Mouse (Mus musculus): ENCODE results near the gene Zfp213. TPM values are rescaled to one million over a fixed set of nuclear protein-coding genes. Genes with fewer than 3 reads are reported as not detected.
"Not testable (repeated sequence)": the region's sequence is repeated elsewhere in the genome, so short reads cannot be mapped to it uniquely, and the experiment has no call there.

The Zfp213 gene
- polyA plus RNA-seq, 1 experiment from 2014 or later = 19.9 TPM

GRCm38 (mm10) chr17:23600641-23601622 is 36.9 kb upstream of the Zfp213 start, which contains the start of gene Zscan10:
Gene Zscan10, plus strand, starts transcription at chr17:23600856.
- Histone ChIP-seq H3K4me3 (ENCODE audit: low read depth, low read length) (no peak within 1 kb of the TSS), H3K4me1 (ENCODE audit: control insufficient read depth, insufficient read depth, low read length) (0 out of 2 replicates have a peak, but pooled peaks cover 5% of the 10 kb centered on the region), H3K9me3 (ENCODE audit: control insufficient read depth, low read length) (no peaks in the 10 kb centered on the region), H3K9ac (ENCODE audit: low read length) (no peak within 1 kb of the TSS; the same call in 1 of the 2 replicates), H3K4me2 (peak within 1 kb of the TSS; percentile 74), H3K27me3 (ENCODE audit: control insufficient read depth, insufficient read depth, low read length) (no peaks in the 10 kb centered on the region), H3K36me3 (ENCODE audit: control insufficient read depth, insufficient read depth, low read length) (no peaks in the 10 kb centered on the region), H3K27ac (ENCODE audit: low read depth, low read length) (no peak within 1 kb of the TSS)
- WGBS = 23% methylated on average over 15 of the region's 15 CpGs
- ATAC-seq (ENCODE audit: low FRiP score) (no peak), DNase-seq (ENCODE audit: low spot score, missing footprints) (peak; percentile 86)

GRCm38 (mm10) chr17:23599605-23600063 is 35.6 kb upstream of the Zfp213 start:
- Histone ChIP-seq H3K9ac (ENCODE audit: low read length) (peak overlapping the region; percentile 67), H3K27ac (ENCODE audit: low read depth, low read length) (peak overlapping the region; percentile 20; the same call in 1 of the 2 replicates), H3K4me3 (ENCODE audit: low read depth, low read length) (peak overlapping the region; percentile 27), H3K27me3 (ENCODE audit: control insufficient read depth, insufficient read depth, low read length) (no peaks in the 10 kb centered on the region), H3K9me3 (ENCODE audit: control insufficient read depth, low read length) (no peaks in the 10 kb centered on the region), H3K4me1 (ENCODE audit: control insufficient read depth, insufficient read depth, low read length) (0 out of 2 replicates have a peak, but pooled peaks cover 5% of the 10 kb centered on the region), H3K4me2 (peak overlapping the region; percentile 74), H3K36me3 (ENCODE audit: control insufficient read depth, insufficient read depth, low read length) (no peaks in the 10 kb centered on the region)
- DNase-seq (ENCODE audit: low spot score, missing footprints) (no peak), ATAC-seq (ENCODE audit: low FRiP score) (peak; percentile 2; the same call in 1 of the 2 replicates)
- 36% methylated on average over 7 of the region's 7 CpGs for WGBS

GRCm38 (mm10) chr17:23598582-23599552 is 34.8 kb upstream of the Zfp213 start, which contains the start of gene Zfp13:
Gene Zfp13, minus strand, starts transcription at chr17:23599487.
- peak within 1 kb of the TSS; percentile 20; the same call in 1 of the 2 replicates for H3K27ac ChIP-seq (ENCODE audit: low read depth, low read length)
- ATAC-seq (ENCODE audit: low FRiP score) = peak; percentile 94
- peak within 1 kb of the TSS; percentile 67 for H3K9ac ChIP-seq (ENCODE audit: low read length)
- no peaks in the 10 kb centered on the region for H3K27me3 ChIP-seq (ENCODE audit: control insufficient read depth, insufficient read depth, low read length)
- H3K4me1 ChIP-seq (ENCODE audit: control insufficient read depth, insufficient read depth, low read length) = 0 out of 2 replicates have a peak, but pooled peaks cover 5% of the 10 kb centered on the region
- 9% methylated on average over 29 of the region's 31 CpGs for WGBS
- H3K4me3 ChIP-seq (ENCODE audit: low read depth, low read length) = peak within 1 kb of the TSS; percentile 27
- DNase-seq (ENCODE audit: low spot score, missing footprints) = peak; percentile 95
- H3K9me3 ChIP-seq (ENCODE audit: control insufficient read depth, low read length) = no peaks in the 10 kb centered on the region
- H3K4me2 ChIP-seq = peak within 1 kb of the TSS; percentile 74
- no peaks in the 10 kb centered on the region for H3K36me3 ChIP-seq (ENCODE audit: control insufficient read depth, insufficient read depth, low read length)

- ATAC-seq (ENCODE audit: low FRiP score); H3K4me3 ChIP-seq (ENCODE audit: low read depth, low read length); H3K9ac ChIP-seq (ENCODE audit: low read length); H3K4me2 ChIP-seq; DNase-seq (ENCODE audit: low spot score, missing footprints); H3K27me3 ChIP-seq (ENCODE audit: control insufficient read depth, insufficient read depth, low read length); H3K27ac ChIP-seq (ENCODE audit: low read depth, low read length); H3K9me3 ChIP-seq (ENCODE audit: control insufficient read depth, low read length); H3K4me1 ChIP-seq (ENCODE audit: control insufficient read depth, insufficient read depth, low read length); H3K36me3 ChIP-seq (ENCODE audit: control insufficient read depth, insufficient read depth, low read length): not testable (repeated sequence)
- WGBS = 75% methylated on average over 4 of the region's 4 CpGs
These were observed 31.1 kb upstream of the Zfp213 start for GRCm38 (mm10) chr17:23595139-23595538.

- ATAC-seq (ENCODE audit: low FRiP score) (peak; percentile 70), DNase-seq (ENCODE audit: low spot score, missing footprints) (no peak)
- no peaks in the 10 kb centered on the region for H3K36me3 ChIP-seq (ENCODE audit: control insufficient read depth, insufficient read depth, low read length)
- no peaks in the 10 kb centered on the region for H3K9me3 ChIP-seq (ENCODE audit: control insufficient read depth, low read length)
- peak overlapping the region; percentile 46 for H3K4me3 ChIP-seq (ENCODE audit: low read depth, low read length)
- peak overlapping the region; percentile 79 for H3K9ac ChIP-seq (ENCODE audit: low read length)
- H3K27me3 ChIP-seq (ENCODE audit: control insufficient read depth, insufficient read depth, low read length) = no peaks in the 10 kb centered on the region
- peak overlapping the region; percentile 86 for H3K4me2 ChIP-seq
- 16% methylated on average over 13 of the region's 13 CpGs for WGBS
- peak overlapping the region; percentile 45; the same call in 1 of the 2 replicates for H3K27ac ChIP-seq (ENCODE audit: low read depth, low read length)
- no peaks in the 10 kb centered on the region for H3K4me1 ChIP-seq (ENCODE audit: control insufficient read depth, insufficient read depth, low read length)
These were observed 28.9 kb upstream of the Zfp213 start for GRCm38 (mm10) chr17:23592926-23593300.

GRCm38 (mm10) chr17:23592208-23592925 is 28.3 kb upstream of the Zfp213 start:
- Histone ChIP-seq H3K36me3 (ENCODE audit: control insufficient read depth, insufficient read depth, low read length) (no peaks in the 10 kb centered on the region), H3K27me3 (ENCODE audit: control insufficient read depth, insufficient read depth, low read length) (no peaks in the 10 kb centered on the region), H3K4me2 (peak overlapping the region; percentile 86), H3K27ac (ENCODE audit: low read depth, low read length) (peak overlapping the region; percentile 45; the same call in 1 of the 2 replicates), H3K9me3 (ENCODE audit: control insufficient read depth, low read length) (no peaks in the 10 kb centered on the region), H3K4me1 (ENCODE audit: control insufficient read depth, insufficient read depth, low read length) (no peaks in the 10 kb centered on the region), H3K4me3 (ENCODE audit: low read depth, low read length) (peak overlapping the region; percentile 46), H3K9ac (ENCODE audit: low read length) (peak overlapping the region; percentile 79)
- DNase-seq (ENCODE audit: low spot score, missing footprints) (peak; percentile 100), ATAC-seq (ENCODE audit: low FRiP score) (peak; percentile 99)
- WGBS = 6% methylated on average over 34 of the region's 34 CpGs

GRCm38 (mm10) chr17:23587253-23587652 is 23.2 kb upstream of the Zfp213 start:
- Histone ChIP-seq H3K4me2 (no peak overlapping the region), H3K9me3 (ENCODE audit: control insufficient read depth, low read length) (no peaks in the 10 kb centered on the region), H3K27ac (ENCODE audit: low read depth, low read length) (no peak overlapping the region), H3K9ac (ENCODE audit: low read length) (no peak overlapping the region), H3K4me3 (ENCODE audit: low read depth, low read length) (no peak overlapping the region), H3K27me3 (ENCODE audit: control insufficient read depth, insufficient read depth, low read length) (no peaks in the 10 kb centered on the region), H3K36me3 (ENCODE audit: control insufficient read depth, insufficient read depth, low read length) (no peaks in the 10 kb centered on the region), H3K4me1 (ENCODE audit: control insufficient read depth, insufficient read depth, low read length) (peaks cover 11% of the 10 kb centered on the region)
- ATAC-seq (ENCODE audit: low FRiP score) (no peak), DNase-seq (ENCODE audit: low spot score, missing footprints) (no peak)
- 72% methylated on average over 2 of the region's 2 CpGs for WGBS
